Mouse (Mus musculus) right cerebral cortex, postnatal 14 days (tissue): ENCODE measurements around the gene S100a5.

Experiments used
- DNase-seq: peaks from one replicate; pipeline ENCODE4 v3.0.0; 2022

Gene S100a5

GRCm38 (mm10) chr3:90608223-90608622 is at the start of gene S100a5:
Gene S100a5 (plus strand): TSS chr3:90608523.
- no peak for DNase-seq

GRCm38 (mm10) chr3:90560008-90560628 is 48.2 kb upstream of the S100a5 start, which contains the start of gene S100a3:
Gene S100a3 (plus strand): TSS chr3:90560578.
- no peak for DNase-seq

- no peak for DNase-seq
Measured at GRCm38 (mm10) chr3:90574691-90575090, 33.6 kb upstream of the S100a5 start.

- no peak for DNase-seq
Measured at GRCm38 (mm10) chr3:90575320-90575719, 33.0 kb upstream of the S100a5 start.

GRCm38 (mm10) chr3:90576351-90577001 is 31.8 kb upstream of the S100a5 start:
- DNase-seq = no peak

- DNase-seq = no peak
Measured at GRCm38 (mm10) chr3:90579433-90579832, 28.9 kb upstream of the S100a5 start.

- DNase-seq = no peak
Measured at GRCm38 (mm10) chr3:90581141-90581540, 27.2 kb upstream of the S100a5 start.

- no peak for DNase-seq
Measured at GRCm38 (mm10) chr3:90582156-90582555, 26.2 kb upstream of the S100a5 start.

- DNase-seq = no peak
Measured at GRCm38 (mm10) chr3:90582556-90582955, 25.8 kb upstream of the S100a5 start.

- no peak for DNase-seq
Measured at GRCm38 (mm10) chr3:90583893-90584292, 24.4 kb upstream of the S100a5 start.

- DNase-seq = peak; percentile 41
Measured at GRCm38 (mm10) chr3:90585595-90585994, 22.7 kb upstream of the S100a5 start.

GRCm38 (mm10) chr3:90586016-90586643 is 22.2 kb upstream of the S100a5 start:
- no peak for DNase-seq

- DNase-seq = no peak
Measured at GRCm38 (mm10) chr3:90586906-90587305, 21.4 kb upstream of the S100a5 start.

- no peak for DNase-seq
Measured at GRCm38 (mm10) chr3:90587361-90588101, 20.8 kb upstream of the S100a5 start.

- no peak for DNase-seq
Measured at GRCm38 (mm10) chr3:90589390-90589789, 18.9 kb upstream of the S100a5 start.

GRCm38 (mm10) chr3:90589947-90590346 is 18.4 kb upstream of the S100a5 start, which contains the start of gene S100a2:
Gene S100a2 (plus strand): TSS chr3:90590247.
- DNase-seq = no peak

- no peak for DNase-seq
Measured at GRCm38 (mm10) chr3:90594466-90594865, 13.9 kb upstream of the S100a5 start.

- DNase-seq = no peak
Measured at GRCm38 (mm10) chr3:90595556-90595955, 12.8 kb upstream of the S100a5 start.

- DNase-seq = no peak
Measured at GRCm38 (mm10) chr3:90596810-90597209, 11.5 kb upstream of the S100a5 start.

- DNase-seq = no peak
Measured at GRCm38 (mm10) chr3:90597736-90598135, 10.6 kb upstream of the S100a5 start.

- no peak for DNase-seq
Measured at GRCm38 (mm10) chr3:90598212-90598611, 10.1 kb upstream of the S100a5 start.

- no peak for DNase-seq
Measured at GRCm38 (mm10) chr3:90599401-90599800, 8.9 kb upstream of the S100a5 start.

- no peak for DNase-seq
Measured at GRCm38 (mm10) chr3:90600036-90600435, 8.3 kb upstream of the S100a5 start.
